Mouse (Mus musculus) ES-Bruce4 (cell line): Measurements from ENCODE around the gene Dph5. TPM values are rescaled to one million over a fixed set of nuclear protein-coding genes. Genes with fewer than 3 reads are reported as not detected.
A peak's percentile ranks its signal among the peaks of the same experiment; 100 is the strongest.

Experiments
- H3K27ac ChIP-seq: 2 replicates; pipeline ENCODE4 v1.5.1; 2012; ENCODE audit warnings: low read length, inconsistent platforms; ENCODE audit not compliant: insufficient read depth
- H3K27me3 ChIP-seq: 2 replicates; pipeline ENCODE4 v1.6.1; 2012; ENCODE audit warnings: mild to moderate bottlenecking, low read length, inconsistent platforms; ENCODE audit not compliant: control insufficient read depth, poor library complexity, insufficient read depth, severe bottlenecking
- H3K36me3 ChIP-seq: 2 replicates; pipeline ENCODE4 v1.6.1; 2012; ENCODE audit warnings: inconsistent platforms, mild to moderate bottlenecking, low read length, moderate library complexity; ENCODE audit not compliant: control insufficient read depth, poor library complexity, insufficient read depth, severe bottlenecking
- H3K4me1 ChIP-seq: one replicate; pipeline ENCODE4 v1.8.1; 2011; ENCODE audit warnings: low read length; ENCODE audit not compliant: control insufficient read depth, insufficient read depth
- H3K4me3 ChIP-seq: 2 replicates; pipeline ENCODE4 v1.5.1; 2011; ENCODE audit warnings: low read depth, mild to moderate bottlenecking, low read length
- H3K9ac ChIP-seq: 2 replicates; pipeline ENCODE4 v1.6.1; 2012; ENCODE audit warnings: low read depth, mild to moderate bottlenecking, inconsistent platforms; ENCODE audit not compliant: poor library complexity, severe bottlenecking
- H3K9me3 ChIP-seq: replicated peaks from 2 replicates; pipeline ENCODE4 v1.6.1; 2012; ENCODE audit warnings: mild to moderate bottlenecking, low read length, inconsistent platforms; ENCODE audit not compliant: control insufficient read depth, poor library complexity, insufficient read depth, severe bottlenecking
- CTCF ChIP-seq: IDR thresholded peaks from one replicate; pipeline ENCODE4 v1.8.1; 2011; ENCODE audit warnings: low read depth, low read length
- EP300 ChIP-seq: IDR thresholded peaks from 2 replicates; pipeline ENCODE4 v1.6.1; 2011; ENCODE audit warnings: low read depth, low read length; ENCODE audit not compliant: insufficient read depth
- POLR2A ChIP-seq: IDR thresholded peaks from one replicate; pipeline ENCODE4 v1.8.1; 2011; ENCODE audit warnings: low read length; ENCODE audit not compliant: insufficient read depth
- polyA plus RNA-seq: library from polyadenylated mRNA; stranded (reverse); fragments of >200 nt; gene quantifications from 2 replicates; pipeline ENCODE4 v1.2.4, GENCODE M21; 2011; ENCODE audit warnings: low read depth; ENCODE audit not compliant: missing spikeins, insufficient read depth, insufficient read length

Gene Dph5
- polyA plus RNA-seq, 1 experiment: 33.2 TPM

GRCm38 (mm10) chr3:115884086-115884485 lies 3.6 kb upstream of the Dph5 start:
- no peak for TF ChIP-seq CTCF
- no peak for TF ChIP-seq EP300
- TF ChIP-seq POLR2A: no peak
- Histone ChIP-seq H3K9ac (no peak overlapping the region), H3K9me3 (no peaks in the 10 kb centered on the region), H3K4me3 (no peak overlapping the region), H3K27ac (no peak overlapping the region), H3K27me3 (no peaks in the 10 kb centered on the region), H3K4me1 (no peaks in the 10 kb centered on the region), H3K36me3 (no peaks in the 10 kb centered on the region)

- H3K36me3 ChIP-seq: peaks cover 7% of the 10 kb centered on the region
- peak overlapping the region; percentile 100 for H3K4me3 ChIP-seq
- no peaks in the 10 kb centered on the region for H3K9me3 ChIP-seq
- H3K27ac ChIP-seq: no peak overlapping the region
- no peaks in the 10 kb centered on the region for H3K27me3 ChIP-seq
- H3K4me1 ChIP-seq: no peaks in the 10 kb centered on the region
- peak overlapping the region; percentile 83 for H3K9ac ChIP-seq
- TF ChIP-seq POLR2A (no peak), EP300 (no peak), CTCF (no peak)
Observed at GRCm38 (mm10) chr3:115888310-115889106, 871 bp downstream of the Dph5 start.

- no peak overlapping the region for H3K4me3 ChIP-seq
- H3K9me3 ChIP-seq: no peaks in the 10 kb centered on the region
- peaks cover 7% of the 10 kb centered on the region for H3K36me3 ChIP-seq
- no peak overlapping the region for H3K27ac ChIP-seq
- H3K4me1 ChIP-seq: no peaks in the 10 kb centered on the region
- H3K9ac ChIP-seq: no peak overlapping the region
- TF ChIP-seq CTCF (no peak), POLR2A (no peak), EP300 (no peak)
- H3K27me3 ChIP-seq: no peaks in the 10 kb centered on the region
Observed at GRCm38 (mm10) chr3:115892341-115892740, 4.7 kb downstream of the Dph5 start.

GRCm38 (mm10) chr3:115893166-115893565 lies 5.5 kb downstream of the Dph5 start:
- TF ChIP-seq EP300 (no peak), CTCF (no peak), POLR2A (no peak)
- Histone ChIP-seq H3K9me3 (no peaks in the 10 kb centered on the region), H3K9ac (no peak overlapping the region), H3K27ac (no peak overlapping the region), H3K36me3 (peaks cover 7% of the 10 kb centered on the region), H3K4me3 (no peak overlapping the region), H3K27me3 (no peaks in the 10 kb centered on the region), H3K4me1 (no peaks in the 10 kb centered on the region)

GRCm38 (mm10) chr3:115898354-115898948 lies 10.8 kb downstream of the Dph5 start:
- TF ChIP-seq POLR2A (no peak), CTCF (no peak), EP300 (no peak)
- no peaks in the 10 kb centered on the region for H3K27me3 ChIP-seq
- H3K9me3 ChIP-seq: peaks cover 8% of the 10 kb centered on the region
- no peak overlapping the region for H3K27ac ChIP-seq
- H3K4me1 ChIP-seq: no peaks in the 10 kb centered on the region
- peaks cover 10% of the 10 kb centered on the region for H3K36me3 ChIP-seq
- H3K4me3 ChIP-seq: no peak overlapping the region
- no peak overlapping the region for H3K9ac ChIP-seq
